Mouse (Mus musculus): ENCODE results near the gene Fbxo17. TPM values are rescaled to one million over a fixed set of nuclear protein-coding genes. Genes with fewer than 3 reads are reported as not detected.
"Not testable (repeated sequence)": the region's sequence is repeated elsewhere in the genome, so short reads cannot be mapped to it uniquely, and the experiment has no call there.

Gene Fbxo17
- polyA plus RNA-seq, 1 experiment: 3.0 TPM

DNA sequence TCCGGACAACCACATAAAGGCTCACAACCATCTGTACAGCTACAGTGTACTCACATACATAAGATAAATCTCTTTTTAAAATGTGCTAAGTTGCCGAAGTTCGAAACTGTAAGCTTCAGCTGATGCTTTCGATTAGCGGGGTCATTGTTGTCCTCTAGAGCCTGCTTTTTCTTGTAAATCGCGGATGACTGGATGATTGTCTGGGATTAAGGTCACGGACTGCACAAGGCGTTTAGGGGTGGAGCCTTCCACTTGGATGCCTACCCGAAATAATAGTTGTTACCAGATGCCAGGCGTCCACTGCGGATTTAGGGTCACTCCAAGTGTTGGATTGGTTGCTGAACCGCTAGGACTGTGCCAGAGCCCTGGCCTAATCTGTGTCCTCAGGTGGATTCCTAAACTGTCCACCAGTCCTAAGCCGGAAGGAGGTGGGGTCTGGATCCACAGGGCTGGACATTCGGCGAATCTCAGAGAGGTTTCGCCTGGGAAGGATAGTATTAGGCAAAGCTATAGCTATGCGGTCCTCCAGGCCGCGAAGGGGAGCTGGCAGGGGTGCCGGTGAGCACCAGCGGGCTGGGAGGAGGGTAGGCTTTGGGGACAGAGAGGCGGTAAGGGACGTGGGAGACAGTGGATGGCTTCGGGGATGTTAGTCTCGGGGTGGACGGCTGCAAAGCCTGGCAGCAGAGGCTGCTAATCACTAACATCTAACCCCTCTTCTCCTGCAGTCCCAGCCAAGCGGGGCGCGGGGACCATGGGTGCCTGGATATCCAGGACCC is 23.9 kb upstream of the Fbxo17 start, which contains the start of gene Fbxo27:
Fbxo27 (plus strand) TSS at position 305 of the 776 bp plus-strand sequence.
- TF ChIP-seq POLR2A (IDR thresholded peaks at IDR 0.05; ENCODE audit: extremely low read depth, insufficient read depth, low read length): 0 out of 2 replicates have a peak, but pooled peaks have one; percentile 14
- no peak for TF ChIP-seq CTCF (IDR thresholded peaks at IDR 0.05; ENCODE audit: extremely low read depth, insufficient read depth, low read length)
- peak within 1 kb of the TSS; percentile 46 for H3K4me3 ChIP-seq (ENCODE audit: insufficient read depth, low read length)
- H3K27ac ChIP-seq (ENCODE audit: insufficient read depth, low read length): peak within 1 kb of the TSS; percentile 23; the same call in 1 of the 2 replicates

DNA sequence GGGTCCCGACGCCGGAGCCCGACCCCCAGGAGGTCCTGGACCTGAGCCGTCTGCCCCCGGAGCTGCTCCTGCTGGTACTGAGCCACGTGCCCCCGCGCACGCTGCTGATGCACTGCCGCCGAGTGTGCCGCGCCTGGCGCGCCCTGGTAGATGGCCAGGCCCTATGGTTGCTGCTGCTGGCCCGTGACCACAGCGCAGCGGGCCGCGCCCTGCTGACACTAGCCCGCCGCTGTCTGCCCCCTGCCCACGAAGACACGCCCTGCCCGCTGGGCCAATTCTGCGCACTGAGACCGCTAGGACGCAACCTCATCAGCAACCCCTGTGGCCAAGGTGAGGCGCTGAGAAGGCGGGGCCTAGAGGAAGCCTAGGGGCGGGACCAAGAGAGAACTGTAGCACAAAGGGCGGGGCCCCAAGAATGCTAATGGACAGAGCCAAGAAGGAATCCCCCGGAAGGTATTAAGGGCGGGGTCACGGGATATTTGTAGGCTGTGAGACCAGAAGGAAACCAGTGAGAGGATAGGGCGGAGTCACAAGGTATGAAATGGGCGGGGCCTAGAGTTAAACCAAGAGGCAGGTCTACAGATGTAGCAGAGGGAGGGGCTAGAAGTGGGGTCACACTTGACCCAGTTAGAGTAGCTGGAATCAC is 23.2 kb upstream of the Fbxo17 start:
- Histone ChIP-seq H3K4me3 (ENCODE audit: insufficient read depth, low read length) (peak overlapping the region; percentile 46), H3K4me1 (ENCODE audit: control insufficient read depth, insufficient read depth, low read length) (no peaks in the 10 kb centered on the region), H3K27ac (ENCODE audit: insufficient read depth, low read length) (peak overlapping the region; percentile 23; the same call in 1 of the 2 replicates)
- TF ChIP-seq POLR2A (IDR thresholded peaks at IDR 0.05; ENCODE audit: extremely low read depth, insufficient read depth, low read length): 0 out of 2 replicates have a peak, but pooled peaks have one; percentile 9
- no peak for TF ChIP-seq CTCF (IDR thresholded peaks at IDR 0.05; ENCODE audit: extremely low read depth, insufficient read depth, low read length)

More for the DNA sequence above, 23.9 kb upstream of the Fbxo17 start, which contains the start of gene Fbxo27:
- H3K4me1 ChIP-seq (ENCODE audit: control insufficient read depth, insufficient read depth, low read length): no peaks in the 10 kb centered on the region

DNA sequence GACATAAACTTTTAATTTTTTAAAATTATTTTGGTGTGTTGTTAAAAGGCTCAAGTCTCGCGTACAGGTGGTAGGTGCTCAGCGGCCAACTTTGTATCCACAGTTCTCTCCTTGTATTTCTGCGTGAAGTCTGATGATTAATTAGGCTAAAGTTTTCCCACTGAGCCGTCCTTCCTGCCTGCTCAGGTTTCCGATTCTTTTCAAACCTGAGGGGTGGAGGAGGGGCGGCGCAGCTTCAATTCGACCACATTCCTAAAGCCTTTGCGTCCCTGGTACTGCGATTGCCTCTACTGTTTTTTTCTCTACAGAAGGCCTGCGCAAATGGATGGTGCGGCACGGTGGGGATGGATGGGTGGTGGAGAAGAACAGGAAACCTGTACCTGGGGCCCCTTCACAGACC is 22.2 kb upstream of the Fbxo17 start:
- H3K4me3 ChIP-seq (ENCODE audit: insufficient read depth, low read length): no peak overlapping the region; the same call in 1 of the 2 replicates
- no peak overlapping the region for H3K27ac ChIP-seq (ENCODE audit: insufficient read depth, low read length)
- TF ChIP-seq POLR2A (IDR thresholded peaks at IDR 0.05; ENCODE audit: extremely low read depth, insufficient read depth, low read length) (no peak), CTCF (IDR thresholded peaks at IDR 0.05; ENCODE audit: extremely low read depth, insufficient read depth, low read length) (no peak)
- H3K4me1 ChIP-seq (ENCODE audit: control insufficient read depth, insufficient read depth, low read length): no peaks in the 10 kb centered on the region

DNA sequence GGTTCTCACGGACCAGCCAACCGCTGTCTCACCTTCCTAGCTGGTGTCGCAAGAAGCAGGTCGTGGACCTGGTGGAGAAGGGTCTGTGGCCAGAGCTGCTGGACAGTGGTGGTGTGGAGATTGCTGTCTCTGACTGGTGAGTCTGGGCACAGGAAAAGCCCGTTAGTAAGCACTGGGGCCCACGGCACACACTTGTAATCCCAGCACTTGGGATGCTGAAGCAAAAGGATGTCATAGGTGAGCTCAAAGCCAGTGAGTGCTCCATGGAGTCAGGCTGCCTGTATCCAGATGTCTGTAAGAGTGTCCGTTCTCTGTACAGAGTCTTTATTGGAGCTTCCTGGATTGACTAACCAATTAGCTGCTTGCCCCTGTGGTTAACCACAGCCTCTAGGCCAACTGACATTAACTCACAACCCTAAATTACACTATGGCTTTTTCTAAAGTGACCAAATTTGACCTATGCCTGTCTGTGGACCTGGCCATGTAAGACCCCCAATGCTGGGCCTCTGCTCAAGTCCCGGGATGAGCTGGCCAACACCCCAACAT is 21.6 kb upstream of the Fbxo17 start:
- TF ChIP-seq POLR2A (IDR thresholded peaks at IDR 0.05; ENCODE audit: extremely low read depth, insufficient read depth, low read length): no peak
- TF ChIP-seq CTCF (IDR thresholded peaks at IDR 0.05; ENCODE audit: extremely low read depth, insufficient read depth, low read length): no peak
- Histone ChIP-seq H3K4me3 (ENCODE audit: insufficient read depth, low read length) (no peak overlapping the region), H3K4me1 (ENCODE audit: control insufficient read depth, insufficient read depth, low read length) (no peaks in the 10 kb centered on the region), H3K27ac (ENCODE audit: insufficient read depth, low read length) (no peak overlapping the region)

DNA sequence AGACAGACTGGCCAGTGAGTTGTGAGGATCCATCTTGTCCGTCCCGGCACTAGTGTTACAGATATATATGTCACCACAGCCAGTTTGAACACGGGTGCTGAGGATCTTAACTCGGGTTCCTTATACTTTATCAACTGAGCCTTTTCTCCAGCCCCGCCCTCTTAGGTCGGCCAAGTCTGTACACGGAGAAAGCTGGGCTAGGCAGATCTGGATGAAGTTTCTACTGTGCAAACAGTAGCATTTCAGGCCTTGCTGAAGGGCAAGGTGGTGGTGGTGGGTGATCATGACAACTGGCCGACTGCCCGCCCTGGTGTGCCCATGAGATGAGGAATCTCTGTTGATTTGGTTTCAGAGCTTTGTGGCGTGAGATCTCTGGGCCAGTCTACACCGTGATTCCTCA is 19.3 kb upstream of the Fbxo17 start:
- no peak for TF ChIP-seq POLR2A (IDR thresholded peaks at IDR 0.05; ENCODE audit: extremely low read depth, insufficient read depth, low read length)
- no peak for TF ChIP-seq CTCF (IDR thresholded peaks at IDR 0.05; ENCODE audit: extremely low read depth, insufficient read depth, low read length)
- Histone ChIP-seq H3K4me3 (ENCODE audit: insufficient read depth, low read length) (no peak overlapping the region), H3K27ac (ENCODE audit: insufficient read depth, low read length) (no peak overlapping the region), H3K4me1 (ENCODE audit: control insufficient read depth, insufficient read depth, low read length) (no peaks in the 10 kb centered on the region)

DNA sequence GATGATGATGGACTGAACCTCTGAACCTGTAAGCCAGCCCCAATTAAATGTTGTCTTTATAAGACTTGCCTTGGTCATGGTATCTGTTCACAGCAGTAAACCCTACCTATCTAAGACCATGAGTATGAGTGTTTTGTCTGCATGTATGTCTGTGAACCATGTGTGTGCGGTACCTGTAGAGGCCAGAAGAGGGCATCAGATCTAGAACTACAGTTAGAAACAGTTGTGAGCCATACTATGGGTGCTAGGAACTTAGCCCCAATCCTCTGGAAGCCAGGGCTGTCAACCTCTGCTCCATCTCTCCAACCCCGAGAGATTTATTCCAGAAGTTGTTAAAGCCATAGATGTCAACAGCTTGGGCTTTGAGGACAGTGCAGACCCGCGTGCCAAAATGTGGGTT is 16.3 kb upstream of the Fbxo17 start:
- Histone ChIP-seq H3K4me3 (ENCODE audit: insufficient read depth, low read length) (no peak overlapping the region), H3K27ac (ENCODE audit: insufficient read depth, low read length) (no peak overlapping the region), H3K4me1 (ENCODE audit: control insufficient read depth, insufficient read depth, low read length) (no peaks in the 10 kb centered on the region)
- TF ChIP-seq POLR2A (IDR thresholded peaks at IDR 0.05; ENCODE audit: extremely low read depth, insufficient read depth, low read length) (no peak), CTCF (IDR thresholded peaks at IDR 0.05; ENCODE audit: extremely low read depth, insufficient read depth, low read length) (no peak)

DNA sequence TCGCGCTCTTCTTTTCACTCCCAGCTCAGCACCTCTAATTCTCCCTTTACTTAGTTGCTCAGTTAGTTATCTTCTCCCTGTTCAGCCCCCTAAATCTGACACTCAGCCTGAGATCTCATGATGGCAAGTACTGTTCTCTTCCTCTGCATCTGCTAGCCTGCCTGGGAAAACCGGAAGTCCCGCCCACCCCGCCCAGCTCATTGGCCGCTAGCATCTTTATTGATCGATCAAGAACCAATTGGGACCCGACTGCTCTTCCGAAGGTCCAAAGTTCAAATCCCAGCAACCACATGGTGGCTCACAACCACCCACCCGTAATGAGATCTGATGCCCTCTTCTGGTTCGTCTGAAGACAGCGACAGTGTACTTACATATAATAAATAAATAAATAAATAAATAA is 15.3 kb upstream of the Fbxo17 start:
- not testable (repeated sequence) for H3K4me3 ChIP-seq (ENCODE audit: insufficient read depth, low read length); H3K4me1 ChIP-seq (ENCODE audit: control insufficient read depth, insufficient read depth, low read length); H3K27ac ChIP-seq (ENCODE audit: insufficient read depth, low read length)

DNA sequence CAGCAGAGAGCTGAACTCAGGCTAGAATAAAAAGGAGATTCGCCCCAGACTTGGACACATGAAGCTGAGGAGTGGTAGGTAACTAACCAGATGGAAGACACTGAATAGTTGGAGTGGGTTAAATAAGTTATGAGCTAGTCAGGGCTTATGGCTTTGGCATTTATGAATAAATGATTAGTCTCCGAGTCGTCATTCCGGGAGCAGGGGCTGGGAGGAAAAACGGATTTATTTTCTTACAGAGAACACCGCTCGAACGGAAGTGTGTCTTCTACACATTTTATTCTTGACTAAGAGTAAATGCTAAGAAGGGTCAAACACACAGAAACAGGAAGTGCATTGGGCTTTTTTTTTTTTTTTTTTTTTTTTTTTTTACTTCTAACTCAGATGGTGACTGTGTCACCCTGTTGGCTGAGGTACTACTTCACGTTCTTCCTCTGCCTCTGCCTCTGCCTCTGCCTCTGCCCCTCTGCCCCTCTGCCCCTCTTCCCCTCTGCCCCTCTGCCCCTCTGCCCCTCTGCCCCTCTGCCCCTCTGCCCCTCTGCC is 13.9 kb upstream of the Fbxo17 start:
- TF ChIP-seq CTCF (IDR thresholded peaks at IDR 0.05; ENCODE audit: extremely low read depth, insufficient read depth, low read length) (no peak), POLR2A (IDR thresholded peaks at IDR 0.05; ENCODE audit: extremely low read depth, insufficient read depth, low read length) (no peak)
- H3K27ac ChIP-seq (ENCODE audit: insufficient read depth, low read length): no peak overlapping the region

DNA sequence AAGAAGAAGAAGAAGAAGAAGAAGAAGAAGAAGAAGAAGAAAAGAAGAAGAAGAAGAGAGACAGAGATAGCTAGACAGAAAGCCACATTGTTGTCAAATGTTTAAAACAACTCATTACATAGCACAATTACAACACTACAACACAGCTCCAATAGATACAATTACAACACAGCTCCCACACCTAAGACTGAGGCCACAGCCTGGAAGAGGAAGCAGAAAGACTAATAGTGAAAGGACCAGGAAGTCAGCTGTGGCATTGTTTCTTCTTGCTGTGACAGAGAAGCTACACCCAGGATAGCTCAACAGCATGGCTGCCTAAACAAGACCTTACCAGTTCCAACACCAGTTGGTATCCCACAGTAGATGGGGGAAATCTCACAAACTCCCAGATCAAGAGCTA is 7.2 kb upstream of the Fbxo17 start:
- TF ChIP-seq POLR2A (IDR thresholded peaks at IDR 0.05; ENCODE audit: extremely low read depth, insufficient read depth, low read length): no peak
- TF ChIP-seq CTCF (IDR thresholded peaks at IDR 0.05; ENCODE audit: extremely low read depth, insufficient read depth, low read length): no peak
- Histone ChIP-seq H3K4me3 (ENCODE audit: insufficient read depth, low read length) (no peak overlapping the region), H3K27ac (ENCODE audit: insufficient read depth, low read length) (no peak overlapping the region), H3K4me1 (ENCODE audit: control insufficient read depth, insufficient read depth, low read length) (no peaks in the 10 kb centered on the region; the same call in none of the 2 replicates)

More for the DNA sequence above, 13.9 kb upstream of the Fbxo17 start:
- H3K4me3 ChIP-seq (ENCODE audit: insufficient read depth, low read length): no peak overlapping the region
- H3K4me1 ChIP-seq (ENCODE audit: control insufficient read depth, insufficient read depth, low read length): no peaks in the 10 kb centered on the region
